Mouse (Mus musculus): Measurements from ENCODE around the gene Cideb. TPM values are rescaled to one million over a fixed set of nuclear protein-coding genes. Genes with fewer than 3 reads are reported as not detected.

Gene Cideb
- total and polyA plus RNA-seq, 3 experiments: 0.53 to 2.4 TPM; not detected in 1

GRCm38 (mm10) chr14:55785195-55785594 lies 26.9 kb upstream of the Cideb start:
- Histone ChIP-seq H3K27me3 (ENCODE audit: control insufficient read depth in 1 of 2, insufficient read depth in 2 of 2, low read length in 2 of 2) (no peaks in the 10 kb centered on the region), H3K9me3 (replicated peaks; ENCODE audit: insufficient read depth, low read length) (no peaks in the 10 kb centered on the region), H3K4me1 (ENCODE audit: control insufficient read depth in 1 of 2, insufficient read depth in 2 of 2, low read length in 2 of 2) (peaks cover 2 to 16% of the 10 kb centered on the region in 2 experiments), H3K27ac (ENCODE audit: control insufficient read depth, low read depth, low read length) (no peak overlapping the region), H3K4me3 (ENCODE audit: control insufficient read depth in 1 of 2, insufficient read depth in 1 of 2, low read depth in 2 of 2, low read length in 2 of 2) (no peak overlapping the region), H3K79me2 (ENCODE audit: control insufficient read depth, insufficient read depth, low read length, poor library complexity) (no peaks in the 10 kb centered on the region; the same call in 1 of the 2 replicates), H3K9ac (ENCODE audit: control insufficient read depth, low read depth, low read length, poor library complexity, severe bottlenecking) (no peak overlapping the region), H3K36me3 (ENCODE audit: control insufficient read depth in 1 of 2, insufficient read depth in 2 of 2, low read length in 2 of 2) (peaks cover 0 to 4% of the 10 kb centered on the region in 2 experiments; a peak in 1 of 4 replicates)
- DNase-seq (ENCODE audit: low read depth, low spot score): no peak
- no peak for TF ChIP-seq CHD2 (IDR thresholded peaks at IDR 0.05; ENCODE audit: low read length)
- TF ChIP-seq NRF1 (IDR thresholded peaks at IDR 0.05; ENCODE audit: insufficient read depth, low read depth, low read length, poor library complexity, severe bottlenecking): no peak
- TF ChIP-seq MYB (IDR thresholded peaks at IDR 0.05; ENCODE audit: low read depth, low read length): no peak
- TF ChIP-seq NELFE (IDR thresholded peaks at IDR 0.05; ENCODE audit: low read depth, low read length): no peak
- TF ChIP-seq BHLHE40 (IDR thresholded peaks at IDR 0.05; ENCODE audit: borderline replicate concordance, low read depth, low read length): no peak
- no peak for TF ChIP-seq MEF2A (IDR thresholded peaks at IDR 0.05; ENCODE audit: extremely low read depth, insufficient replicate concordance, low read depth, low read length, poor library complexity, severe bottlenecking)

- H3K4me3 ChIP-seq (ENCODE audit: control insufficient read depth in 1 of 2, insufficient read depth in 1 of 2, low read depth in 2 of 2, low read length in 2 of 2): no peak within 1 kb of the TSS
- no peaks in the 10 kb centered on the region for H3K9me3 ChIP-seq (replicated peaks; ENCODE audit: insufficient read depth, low read length)
- no peaks in the 10 kb centered on the region for H3K27me3 ChIP-seq (ENCODE audit: control insufficient read depth in 1 of 2, insufficient read depth in 2 of 2, low read length in 2 of 2)
- no peaks in the 10 kb centered on the region; the same call in 1 of the 2 replicates for H3K79me2 ChIP-seq (ENCODE audit: control insufficient read depth, insufficient read depth, low read length, poor library complexity)
- H3K36me3 ChIP-seq (ENCODE audit: control insufficient read depth in 1 of 2, insufficient read depth in 2 of 2, low read length in 2 of 2): peaks cover 0 to 4% of the 10 kb centered on the region in 2 experiments; a peak in 1 of 4 replicates
- no peak within 1 kb of the TSS for H3K27ac ChIP-seq (ENCODE audit: control insufficient read depth, low read depth, low read length)
- TF ChIP-seq ETS1 (IDR thresholded peaks at IDR 0.05; ENCODE audit: low read depth, low read length) (no peak), JUND (IDR thresholded peaks at IDR 0.05; ENCODE audit: low read depth, low read length) (no peak), ZKSCAN1 (IDR thresholded peaks at IDR 0.05; ENCODE audit: low read depth, low read length) (no peak), TBP (IDR thresholded peaks at IDR 0.05; ENCODE audit: low read depth, low read length) (no peak), BHLHE40 (IDR thresholded peaks at IDR 0.05; ENCODE audit: borderline replicate concordance, low read depth, low read length) (no peak), MXI1 (IDR thresholded peaks at IDR 0.05; ENCODE audit: low read depth, low read length) (no peak), TAL1 (IDR thresholded peaks at IDR 0.05; ENCODE audit: low read length) (no peak), POLR2A (IDR thresholded peaks at IDR 0.05; ENCODE audit: control insufficient read depth in 1 of 2, insufficient read depth in 1 of 2, low read depth in 1 of 2, low read length in 2 of 2, poor library complexity in 1 of 2) (no peak), SMC3 (IDR thresholded peaks at IDR 0.05; ENCODE audit: low read depth, low read length) (no peak), GATA1 (IDR thresholded peaks at IDR 0.05; ENCODE audit: low read depth, low read length) (no peak), RCOR1 (IDR thresholded peaks at IDR 0.05; ENCODE audit: low read depth, low read length) (no peak), MYC (IDR thresholded peaks at IDR 0.05; ENCODE audit: low read depth, low read length) (no peak), MAFK (IDR thresholded peaks at IDR 0.05; ENCODE audit: borderline replicate concordance, low read depth, low read length) (no peak), ZNF384 (IDR thresholded peaks at IDR 0.05; ENCODE audit: low read depth, low read length) (no peak), GABPA (IDR thresholded peaks at IDR 0.05; ENCODE audit: low read depth, low read length) (no peak), POLR2AphosphoS5 (IDR thresholded peaks at IDR 0.05; ENCODE audit: borderline replicate concordance, low read depth, low read length) (no peak), KAT2A (conservative IDR thresholded peaks at IDR 0.05; ENCODE audit: low read depth, low read length) (no peak)
- H3K4me1 ChIP-seq (ENCODE audit: control insufficient read depth in 1 of 2, insufficient read depth in 2 of 2, low read length in 2 of 2): peaks cover 0 to 13% of the 10 kb centered on the region in 2 experiments; a peak in 2 of 4 replicates
- DNase-seq (ENCODE audit: low read depth, low spot score): no peak
- no peak within 1 kb of the TSS for H3K9ac ChIP-seq (ENCODE audit: control insufficient read depth, low read depth, low read length, poor library complexity, severe bottlenecking)
These were observed 25.6 kb upstream of the Cideb start, which contains the start of gene Adcy4 for GRCm38 (mm10) chr14:55783958-55784235. TSS of gene Adcy4 (minus strand) at chr14:55784095.
